Mouse (Mus musculus) stomach, postnatal 0 days (tissue): ENCODE data around the gene Piga.

Source experiments
- CTCF ChIP-seq: IDR thresholded peaks from 2 replicates; pipeline ENCODE4 v1.5.1; 2016; ENCODE audit warnings: antibody characterized with exemption, low read depth, mild to moderate bottlenecking, moderate library complexity
- EP300 ChIP-seq: optimal IDR thresholded peaks from 2 replicates; pipeline ENCODE3; 2016; ENCODE audit warnings: antibody characterized with exemption

GRCm38 (mm10) chrX:164436709-164437108 is 17.1 kb downstream of the Piga start, which contains the start of gene Asb11:
- TF ChIP-seq CTCF (no peak), EP300 (no peak)
